8 mouse cellular contexts compared by ENCODE assay signal in the genomic region with DNA sequence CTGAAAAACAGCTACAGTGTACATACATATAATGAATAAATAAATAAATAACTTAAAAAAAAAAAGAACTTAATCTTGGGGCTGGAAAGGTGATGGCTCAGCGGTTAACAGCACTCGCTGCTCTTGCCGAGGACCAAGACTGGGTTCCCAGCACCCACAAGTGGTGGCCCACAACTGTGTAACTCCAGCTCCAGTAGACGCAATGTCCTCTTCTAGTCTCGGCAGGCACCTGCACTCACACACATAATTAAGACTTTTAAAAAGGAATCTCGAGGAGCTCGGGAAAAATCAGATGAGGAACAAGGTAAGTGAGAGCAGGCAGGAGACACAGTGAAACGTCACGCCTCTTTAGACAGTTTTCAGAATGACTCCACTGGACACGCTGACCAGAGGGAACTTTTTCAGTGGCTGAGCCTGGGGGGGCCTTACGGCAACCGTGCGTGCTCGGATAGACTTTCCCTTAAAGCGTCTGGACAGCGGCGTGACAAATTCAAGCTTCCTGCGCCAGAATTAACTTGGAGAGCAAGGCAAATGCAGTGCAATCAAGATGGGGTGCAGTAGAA. TPM values are rescaled to one million over a fixed set of nuclear protein-coding genes. Genes with fewer than 3 reads are reported as not detected.
DNase-seq lines count a peak whose midpoint lies in the region; ATAC-seq lines count a peak whose summit lies in the region.

No protein-coding gene starts in this region.

- peak; percentile 13; the same call in 1 of the 2 replicates for ATAC-seq in intestine, embryonic 14.5 days (replicated peaks; ENCODE audit: low FRiP score, low TSS enrichment, low read depth)
- ATAC-seq in monocyte, adult 5-6 weeks (replicated peaks; ENCODE audit: insufficient number of reproducible peaks, low FRiP score, low TSS enrichment, poor library complexity, severe bottlenecking): 0 out of 2 replicates have a peak, but pooled peaks have one; percentile 2

- peak overlapping the region; percentile 83 for H3K4me3 ChIP-seq in intestine, embryonic 14.5 days (ENCODE audit: low read depth, low read length)

- no peaks in the 10 kb centered on the region; the same call in 1 of the 2 replicates for H3K27me3 ChIP-seq in intestine, embryonic 14.5 days (replicated peaks; ENCODE audit: control insufficient read depth, insufficient read depth, low read length)

- H3K4me2 ChIP-seq in intestine, embryonic 14.5 days (ENCODE audit: low read length): peak overlapping the region; percentile 91

- H3K9me3 ChIP-seq in intestine, embryonic 14.5 days (ENCODE audit: control insufficient read depth, low read length): no peaks in the 10 kb centered on the region

- peaks cover 5% of the 10 kb centered on the region for H3K4me1 ChIP-seq in intestine, embryonic 14.5 days (replicated peaks; ENCODE audit: control insufficient read depth, insufficient read depth, low read length)

- H3K27ac ChIP-seq in intestine, embryonic 14.5 days (ENCODE audit: low read depth): peak overlapping the region; percentile 84

- peak overlapping the region; percentile 79 for H3K9ac ChIP-seq in intestine, embryonic 14.5 days (ENCODE audit: low read length)

- H3K36me3 ChIP-seq in intestine, embryonic 14.5 days (ENCODE audit: control insufficient read depth, insufficient read depth, low read length): peaks cover 13% of the 10 kb centered on the region; the same call in 1 of the 2 replicates

- peak; percentile 33 for DNase-seq in embryo, embryonic 11 days
- no peak for DNase-seq in embryo, embryonic 10 days (ENCODE audit: low spot score)
- DNase-seq in thymus, postnatal 25 days: peak; percentile 10
- no peak for DNase-seq in thymus, postnatal 0 days (ENCODE audit: low spot score)
- no peak for DNase-seq in intestine, embryonic 14.5 days (ENCODE audit: low spot score)
- no peak for DNase-seq in left cerebral cortex, adult 11 months (ENCODE audit: low spot score)
- DNase-seq in right cerebral cortex, postnatal 4 days: no peak

- WGBS in intestine, embryonic 14.5 days: 12% methylated on average over 18 of the region's 18 CpGs

RNA-seq across cellular contexts. Expression of a gene that starts 0.7 kb away (rescaled TPM):
- polyA plus RNA-seq in thymus, postnatal 0 days (2015; fragmentation: Nextera tagmentation; extraction: Ambion mirVana): 61.8 and 64.1 TPM in 2 replicates
- 65.8 and 67.6 TPM in 2 replicates for polyA plus RNA-seq in intestine, embryonic 14.5 days (2014; fragmentation: Nextera tagmentation; extraction: Ambion mirVana)
- 32.0 to 44.8 TPM (median 42.1 TPM) in 3 replicates for total RNA-seq in monocyte, adult 5-6 weeks (2017)

RNA-seq across cellular contexts. Expression of a gene that starts 49.3 kb away (rescaled TPM):
- 43.0 and 51.4 TPM in 2 replicates for polyA plus RNA-seq in thymus, postnatal 0 days (2015; fragmentation: Nextera tagmentation; extraction: Ambion mirVana)
- 41.5 and 55.5 TPM in 2 replicates for polyA plus RNA-seq in intestine, embryonic 14.5 days (2014; fragmentation: Nextera tagmentation; extraction: Ambion mirVana)
- total RNA-seq in monocyte, adult 5-6 weeks (2017): 66.7 to 93.5 TPM (median 91.6 TPM) in 3 replicates

Comparison
In these comparisons a context has a peak if more than half of its experiments do, and no peak if none do; other contexts are left out.
1. DNase-seq: peak in embryo, embryonic 11 days (single experiment) and thymus, postnatal 25 days (single experiment); none in embryo, embryonic 10 days (single experiment), thymus, postnatal 0 days (single experiment), intestine, embryonic 14.5 days (single experiment), left cerebral cortex, adult 11 months (single experiment) and right cerebral cortex, postnatal 4 days (single experiment).